Mouse (Mus musculus): ENCODE results near the gene Cldn34c4. TPM values are rescaled to one million over a fixed set of nuclear protein-coding genes. Genes with fewer than 3 reads are reported as not detected.

The Cldn34c4 gene
- not detected in 2 replicates for total RNA-seq (2015; ENCODE audit: low replicate concordance)
- not detected in 2 replicates for total RNA-seq (2017; ENCODE audit: low replicate concordance)

- no peak for ATAC-seq (replicated peaks; ENCODE audit: low FRiP score, poor library complexity, severe bottlenecking)
Observed at GRCm38 (mm10) chrX:127736454-127736853, at the start of gene Cldn34c4. TSS of gene Cldn34c4 (minus strand) at chrX:127736554.

GRCm38 (mm10) chrX:127747062-127747461 is 10.7 kb upstream of the Cldn34c4 start:
- ATAC-seq (replicated peaks; ENCODE audit: low FRiP score, poor library complexity, severe bottlenecking), result no peak

Measured in erythroid progenitor cell, adult 5-6 weeks (primary cell).